21 mouse cellular contexts compared by ENCODE assay signal in the genomic region with DNA sequence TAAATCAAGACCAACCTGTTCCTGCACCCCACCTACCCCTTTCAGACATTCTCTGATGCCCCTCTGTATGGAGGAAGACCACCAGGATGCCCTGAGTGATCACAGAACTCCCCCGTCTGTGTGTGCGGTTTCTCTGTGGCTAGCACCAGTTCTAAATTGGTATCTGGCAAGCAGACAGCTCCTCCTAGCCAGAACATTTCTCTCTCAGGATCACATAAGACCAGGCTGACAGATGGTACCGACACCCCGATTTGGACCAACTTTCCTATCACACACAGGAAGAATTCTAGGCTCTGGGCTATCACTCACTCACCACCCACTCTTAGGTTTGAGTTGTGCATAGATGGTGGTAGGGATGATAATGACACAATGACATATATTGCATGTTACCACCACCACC.
DNase-seq lines count a peak whose midpoint lies in the region; ATAC-seq and TF ChIP-seq lines count a peak whose summit lies in the region.
"Had no signal": no experiment of that assay in that cellular context is flagged by ENCODE, and none has a peak within 500 bp of the region (broad histone marks: within the 10 kb centered on the region; RNA-seq: fewer than 3 reads in every experiment).

No protein-coding gene starts in this region.

- no peak overlapping the region for H3K4me3 ChIP-seq in midbrain, embryonic 15.5 days
- H3K4me3 ChIP-seq in gastrocnemius, adult 2 months: no peak overlapping the region
- H3K4me3 ChIP-seq: embryonic facial prominence, embryonic 15.5 days; hindbrain, embryonic 15.5 days; neural tube, embryonic 15.5 days had no signal

- no peak overlapping the region for H3K27ac ChIP-seq in midbrain, embryonic 15.5 days
- no peak overlapping the region for H3K27ac ChIP-seq in gastrocnemius, adult 2 months
- H3K27ac ChIP-seq: embryonic facial prominence, embryonic 15.5 days; hindbrain, embryonic 15.5 days; kidney, postnatal 0 days; neural tube, embryonic 15.5 days had no signal

- H3K4me1 ChIP-seq in midbrain, embryonic 15.5 days: peaks cover 7% of the 10 kb centered on the region; the same call in 1 of the 2 replicates
- H3K4me1 ChIP-seq: embryonic facial prominence, embryonic 15.5 days had no signal

- WGBS in midbrain, embryonic 15.5 days: 95% methylated on average over 4 of the region's 4 CpGs

- intact Hi-C loops in gastrocnemius, adult 2 months (cut with DNase I): no loop called here

- no peaks in the 10 kb centered on the region for H3K9me3 ChIP-seq in midbrain, embryonic 15.5 days
- H3K9me3 ChIP-seq: embryonic facial prominence, embryonic 15.5 days; hindbrain, embryonic 15.5 days; neural tube, embryonic 15.5 days had no signal

- no peak for ATAC-seq in midbrain, embryonic 15.5 days (replicated peaks)
- ATAC-seq: activated CD4-positive, CD25-positive, alpha-beta regulatory T cell, adult 4 months; intestine, postnatal 0 days; Patski had no signal

- H3K36me3 ChIP-seq in midbrain, embryonic 15.5 days (replicated peaks): no peaks in the 10 kb centered on the region
- H3K36me3 ChIP-seq: embryonic facial prominence, embryonic 15.5 days; hindbrain, embryonic 15.5 days; neural tube, embryonic 15.5 days had no signal

- no peak overlapping the region for H3K4me2 ChIP-seq in midbrain, embryonic 15.5 days
- H3K4me2 ChIP-seq: embryonic facial prominence, embryonic 15.5 days; hindbrain, embryonic 15.5 days; midbrain, embryonic 11.5 days; neural tube, embryonic 15.5 days had no signal

- no peak overlapping the region for H3K9ac ChIP-seq in midbrain, embryonic 15.5 days
- H3K9ac ChIP-seq: embryonic facial prominence, embryonic 15.5 days; hindbrain, embryonic 15.5 days; neural tube, embryonic 15.5 days had no signal

- DNase-seq in layer of hippocampus, adult 9-11 months: peak; percentile 34
- no peak for DNase-seq in layer of hippocampus, postnatal 25 days (ENCODE audit: extremely low spot score in 1 of 2, low spot score in 1 of 2)
- peak; percentile 48 to 64 for DNase-seq in cerebellum, adult 18-20 months
- peak; percentile 41 to 56 for DNase-seq in cerebellum, postnatal 36 days
- peak; percentile 54 to 76 for DNase-seq in right cerebral cortex, postnatal 10 days (ENCODE audit: low spot score in 2 of 2)
- DNase-seq in embryo, embryonic 9.5 days (ENCODE audit: extremely low spot score): no peak
- no peak for DNase-seq in gastrocnemius, adult 2 months
- DNase-seq: adrenal gland, postnatal 14 days; heart, adult 18-20 months; lung, adult 2 months; lung, postnatal 4 days; thymus, postnatal 25 days had no signal

- no peak for TF ChIP-seq CTCF in gastrocnemius, adult 2 months (IDR thresholded peaks at IDR 0.05)

- H3K27me3 ChIP-seq in midbrain, embryonic 15.5 days (replicated peaks): no peaks in the 10 kb centered on the region
- H3K27me3 ChIP-seq: embryonic facial prominence, embryonic 15.5 days; hindbrain, embryonic 15.5 days; neural tube, embryonic 15.5 days; Patski had no signal

Comparison
In these comparisons a context has a peak if more than half of its experiments do, and no peak if none do; other contexts are left out.
1. DNase-seq: peak in layer of hippocampus, adult 9-11 months (single experiment), cerebellum, adult 18-20 months (2 of 2), cerebellum, postnatal 36 days (2 of 2) and right cerebral cortex, postnatal 10 days (2 of 2); none in layer of hippocampus, postnatal 25 days (0 of 2), embryo, embryonic 9.5 days (single experiment) and gastrocnemius, adult 2 months (single experiment).